Mouse (Mus musculus) liver, postnatal 0 days (tissue): ENCODE data around the gene Dtd1.

Experiments
- CTCF ChIP-seq: sonication (generic); IDR thresholded peaks from 2 replicates; pipeline ENCODE4 v1.5.1; 2016; ENCODE audit warnings: antibody characterized with exemption, low read depth
- EP300 ChIP-seq: IDR thresholded peaks from 2 replicates; pipeline ENCODE4 v1.6.1; 2016; ENCODE audit warnings: antibody characterized with exemption, low read depth, mild to moderate bottlenecking

DNA sequence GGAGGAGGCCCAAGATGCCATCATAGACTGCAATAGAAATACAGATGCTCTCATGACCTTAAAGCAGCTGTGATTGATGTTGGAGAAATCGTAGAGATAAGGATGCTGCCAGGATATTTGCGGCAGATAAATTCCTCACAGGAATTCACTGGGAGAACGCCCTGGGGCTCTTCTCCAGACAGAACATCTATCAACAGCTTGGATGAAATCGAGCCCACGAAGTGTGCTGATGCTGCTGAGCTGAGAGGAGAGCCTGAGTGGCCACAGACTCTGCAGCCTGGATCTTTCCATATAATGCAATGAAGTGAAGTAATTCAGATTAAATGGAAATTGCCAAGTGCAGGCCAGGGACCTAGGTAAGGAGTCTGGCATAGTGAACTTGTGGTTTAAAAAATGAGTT, 181.0 kb downstream of the Dtd1 start:
- no peak for TF ChIP-seq EP300
- TF ChIP-seq CTCF = no peak
